Mouse (Mus musculus) 3134 (cell line): ENCODE data around the gene Hjurp.
"Not testable (repeated sequence)": the region's sequence is repeated elsewhere in the genome, so short reads cannot be mapped to it uniquely, and the experiment has no call there.

Experiments
- DNase-seq: peaks from one replicate; pipeline ENCODE4 v3.0.0-alpha.2; 2011; ENCODE audit warnings: low spot score; ENCODE audit not compliant: insufficient read length; ENCODE audit errors: extremely low read depth

Gene Hjurp

DNA sequence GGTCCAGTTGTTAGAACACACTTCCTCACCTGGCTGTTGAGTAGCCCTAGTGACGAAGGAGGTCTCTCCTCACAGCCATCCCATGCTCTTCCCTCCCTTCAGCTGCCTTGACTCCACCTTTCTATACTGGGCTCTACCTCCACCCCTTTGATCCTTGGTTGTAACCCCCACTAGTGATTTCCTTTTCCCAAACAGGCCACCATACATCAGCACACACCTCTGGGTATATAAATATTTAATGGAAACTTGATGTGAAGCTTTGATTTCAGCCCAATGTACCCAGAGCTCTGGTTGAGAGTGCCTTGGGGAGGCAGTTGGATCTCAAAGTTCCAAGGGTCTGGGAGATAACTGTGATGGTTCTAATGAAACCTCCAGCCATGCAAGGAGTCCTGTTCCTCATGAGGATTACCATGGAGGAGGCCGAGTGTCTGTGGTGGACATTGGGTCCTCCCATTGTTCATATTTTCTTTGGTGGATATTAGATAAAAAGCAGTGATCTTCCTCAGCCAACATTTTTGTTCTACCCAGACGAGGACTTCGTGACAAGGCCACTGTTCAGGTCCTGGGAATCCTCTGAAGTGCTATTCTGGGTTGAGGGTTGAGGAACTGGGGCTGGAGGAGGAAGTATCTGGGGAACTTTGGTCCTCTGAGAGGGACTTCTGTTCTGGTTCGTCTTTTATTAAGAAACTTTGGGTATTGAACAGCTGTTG, 50.6 kb downstream of the Hjurp start, which contains the start of gene Mroh2a:
Gene Mroh2a, plus strand, starts transcription at position 317 of the 710 bp plus-strand sequence.
- DNase-seq: no peak

DNA sequence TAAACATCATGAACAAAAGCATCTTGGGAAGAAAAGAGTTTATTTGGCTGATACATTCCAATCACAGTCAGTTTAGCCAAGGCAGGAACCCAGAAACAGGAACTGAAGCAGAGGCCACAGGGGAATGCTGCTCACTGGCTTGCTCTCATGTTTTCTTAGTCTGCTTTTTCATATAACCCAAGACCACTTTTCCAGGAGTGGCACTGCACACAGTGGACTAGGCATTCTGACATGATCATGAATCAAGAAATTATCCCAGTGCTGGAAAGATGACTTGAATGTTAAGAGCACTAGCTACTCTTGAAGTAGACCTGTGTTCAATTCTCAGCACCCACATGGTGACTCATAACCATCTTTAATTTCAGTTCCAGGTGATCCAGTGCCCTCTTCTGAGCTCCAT, 51.7 kb downstream of the Hjurp start:
- DNase-seq: no peak

DNA sequence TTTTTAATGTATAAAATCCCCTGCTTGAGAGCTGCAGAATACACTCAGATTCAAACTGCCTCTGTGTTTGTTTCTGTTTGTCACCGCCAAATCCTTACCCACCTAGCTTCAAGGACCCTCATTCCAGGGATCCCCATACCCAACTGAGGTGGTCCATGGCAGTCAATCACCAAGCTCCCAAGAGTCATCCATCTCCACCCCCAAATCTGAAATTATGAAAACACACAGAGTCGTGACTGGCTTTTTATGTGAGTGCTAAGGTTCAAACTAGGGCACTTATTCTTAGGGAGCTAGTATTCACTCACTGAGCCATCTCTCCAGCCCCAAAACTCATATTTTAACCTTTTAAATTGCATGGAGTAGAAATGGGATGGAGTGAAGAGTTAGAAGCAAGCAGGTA, 52.1 kb downstream of the Hjurp start:
- DNase-seq: not testable (repeated sequence)

DNA sequence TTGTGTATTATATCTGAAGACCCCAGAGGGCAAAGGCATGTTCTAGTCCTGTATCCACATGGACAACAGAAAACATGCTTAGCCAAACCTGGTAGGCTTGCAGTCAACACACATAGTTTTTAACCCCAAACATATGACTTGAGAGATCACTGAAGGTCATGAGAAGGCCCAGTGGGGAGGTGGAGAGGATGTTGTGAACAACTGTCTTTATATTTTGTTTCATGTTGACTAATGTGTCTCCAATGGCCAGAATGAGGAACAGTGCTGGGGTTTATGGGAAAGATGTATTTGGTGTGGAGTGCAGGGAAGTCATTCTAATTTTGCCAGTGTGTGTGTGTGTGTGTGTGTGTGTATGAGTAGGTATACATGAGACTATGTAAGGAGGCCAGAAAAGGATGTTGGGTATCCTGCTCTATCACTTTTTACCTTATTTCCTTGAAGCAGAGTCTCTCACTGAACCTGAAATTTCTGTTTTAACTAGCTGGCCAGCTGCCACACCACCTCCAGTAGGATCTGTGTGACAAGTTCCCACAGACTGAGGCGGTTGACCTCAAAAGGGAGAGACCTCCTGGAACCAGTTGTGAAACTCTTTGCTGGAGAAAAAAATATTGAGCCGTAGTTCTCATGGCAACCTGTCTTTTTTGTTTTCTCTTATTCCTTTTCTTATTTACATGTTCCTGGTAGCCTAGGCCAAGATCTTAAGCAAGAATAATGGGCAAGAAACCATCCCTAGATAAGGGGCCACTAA, 53.2 kb downstream of the Hjurp start:
- DNase-seq: no peak

DNA sequence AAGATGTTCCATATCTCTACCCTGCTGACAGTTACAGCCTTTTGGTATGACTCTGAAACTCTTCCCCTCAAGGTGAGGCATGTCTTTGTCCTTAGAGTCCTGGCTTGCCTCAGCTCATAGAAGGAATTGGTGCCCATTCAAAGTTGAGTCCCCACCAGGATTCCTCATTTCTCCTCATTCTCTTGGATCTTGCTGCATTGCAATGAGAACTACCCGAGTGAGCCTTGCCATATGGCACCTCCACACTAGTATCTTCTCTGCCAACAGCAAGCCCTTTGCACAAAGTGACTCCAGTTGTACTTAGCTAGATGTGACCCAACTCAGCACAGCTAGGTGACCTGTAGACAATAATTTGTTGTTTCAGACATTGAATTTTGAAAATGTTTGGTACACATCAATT, 53.8 kb downstream of the Hjurp start:
- DNase-seq: no peak

DNA sequence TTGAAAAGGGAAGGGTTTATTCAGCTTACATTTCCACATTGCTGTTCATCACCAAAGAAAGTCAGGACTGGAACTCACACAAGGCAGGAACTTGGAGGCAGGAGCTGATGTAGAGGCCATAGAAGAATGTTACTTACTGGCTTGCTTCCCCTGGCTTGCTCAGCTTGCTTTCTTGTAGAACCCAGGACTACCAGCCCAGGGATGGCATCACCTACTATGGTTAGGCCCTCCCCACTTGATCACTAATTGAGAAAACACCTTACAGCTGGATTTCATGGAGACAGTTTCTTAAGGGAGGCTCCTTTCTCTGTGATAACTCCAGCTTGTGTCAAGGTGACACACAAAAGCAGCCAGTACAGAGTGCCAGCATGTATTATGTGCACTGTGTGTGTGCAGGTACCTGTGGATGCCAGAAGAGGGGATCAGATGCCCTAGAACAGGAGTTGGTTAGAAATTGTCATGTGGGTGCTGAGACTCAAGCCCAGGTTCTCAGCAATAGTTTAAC, 54.4 kb downstream of the Hjurp start:
- not testable (repeated sequence) for DNase-seq

DNA sequence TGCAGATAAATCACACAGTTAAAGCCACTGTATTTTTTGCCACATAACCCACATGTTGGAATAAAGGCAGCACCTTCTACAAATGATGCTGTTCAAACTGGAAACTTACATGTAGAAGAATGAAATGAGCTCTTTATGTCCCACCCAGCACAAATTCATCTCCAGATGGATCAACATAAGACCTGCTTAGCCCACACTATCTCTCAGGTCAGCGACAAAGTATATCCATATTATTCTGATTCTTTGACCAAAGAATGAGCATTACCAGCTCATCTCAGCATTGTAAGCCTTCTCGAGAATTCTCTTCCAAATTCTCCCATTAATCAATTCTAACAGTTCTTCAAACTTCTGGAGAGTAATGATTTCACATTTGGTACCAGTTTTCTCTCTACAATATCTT, 55.2 kb downstream of the Hjurp start:
- no peak for DNase-seq

DNA sequence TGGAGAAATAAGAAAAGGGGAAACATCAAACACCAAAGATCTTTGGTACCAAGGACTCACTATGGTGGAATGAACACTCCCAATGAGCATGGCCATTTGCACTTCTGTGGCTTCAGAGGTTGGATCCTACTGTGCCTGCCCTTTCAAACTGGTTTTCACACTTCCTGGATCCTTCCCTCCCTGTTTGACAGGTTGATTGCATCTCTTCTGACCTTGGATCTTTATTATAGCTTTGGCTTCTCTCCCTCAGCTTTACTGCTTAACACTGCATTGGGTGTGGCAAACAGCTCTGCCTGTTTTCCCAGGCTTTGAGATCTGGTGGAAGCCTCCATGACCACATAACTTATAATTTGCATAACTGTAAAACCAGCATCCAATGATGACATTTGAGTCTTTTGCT, 57.1 kb downstream of the Hjurp start:
- DNase-seq: peak; percentile 10

DNA sequence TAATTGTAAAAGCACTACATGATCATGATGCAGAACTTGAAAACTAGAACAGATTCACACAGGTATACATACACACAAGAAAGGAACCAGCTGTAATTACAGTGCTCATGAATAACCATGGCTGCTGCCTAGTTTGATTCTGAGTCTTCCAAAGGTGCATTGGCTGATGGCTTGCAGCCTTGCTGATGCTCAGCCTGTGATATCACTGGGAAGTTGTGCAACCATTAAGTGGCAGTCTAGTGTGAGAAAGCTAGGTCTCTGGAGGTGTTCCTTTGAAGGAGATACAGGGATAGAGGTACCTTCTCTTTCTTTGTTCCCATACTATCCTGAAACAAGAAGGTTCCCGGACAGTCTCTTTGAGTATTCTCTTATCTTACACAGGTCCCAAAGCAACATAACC, 58.4 kb downstream of the Hjurp start:
- DNase-seq: peak; percentile 12

DNA sequence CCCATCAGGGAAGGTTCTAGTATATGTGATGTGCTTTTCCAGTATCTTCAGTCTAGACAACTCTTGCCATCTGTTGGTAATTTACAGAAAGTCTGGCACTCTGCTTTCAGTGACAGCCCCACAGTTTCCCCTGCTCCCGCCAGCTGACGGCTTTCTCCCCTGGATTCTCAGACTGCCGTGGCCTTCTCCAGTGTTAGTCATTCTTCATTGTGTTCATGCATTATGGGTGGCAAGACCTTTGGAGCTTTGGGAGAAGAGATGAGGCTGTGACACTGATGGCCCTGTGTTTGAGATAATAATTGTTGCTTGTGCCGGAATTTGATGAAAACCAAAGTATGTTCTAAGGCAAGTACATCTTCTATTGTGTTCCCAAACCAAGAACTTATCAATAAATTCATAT, 58.8 kb downstream of the Hjurp start:
- DNase-seq: peak; percentile 4

DNA sequence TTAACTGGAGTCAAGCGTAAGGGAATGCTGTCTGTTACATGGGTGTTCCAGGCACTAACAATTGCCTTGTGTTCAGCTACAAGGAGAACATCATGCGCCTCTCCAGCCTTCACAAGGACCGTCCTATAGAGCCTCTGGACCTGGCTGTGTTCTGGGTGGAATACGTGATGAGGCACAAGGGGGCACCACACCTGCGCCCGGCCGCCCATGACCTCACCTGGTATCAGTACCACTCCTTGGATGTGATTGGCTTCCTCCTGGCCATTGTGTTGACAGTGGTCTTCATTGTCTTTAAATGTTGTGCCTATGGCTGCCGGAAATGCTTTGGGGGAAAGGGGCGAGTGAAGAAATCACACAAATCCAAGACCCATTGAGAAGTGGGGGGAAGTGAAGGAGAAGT, 59.4 kb downstream of the Hjurp start:
- DNase-seq: peak; percentile 14

DNA sequence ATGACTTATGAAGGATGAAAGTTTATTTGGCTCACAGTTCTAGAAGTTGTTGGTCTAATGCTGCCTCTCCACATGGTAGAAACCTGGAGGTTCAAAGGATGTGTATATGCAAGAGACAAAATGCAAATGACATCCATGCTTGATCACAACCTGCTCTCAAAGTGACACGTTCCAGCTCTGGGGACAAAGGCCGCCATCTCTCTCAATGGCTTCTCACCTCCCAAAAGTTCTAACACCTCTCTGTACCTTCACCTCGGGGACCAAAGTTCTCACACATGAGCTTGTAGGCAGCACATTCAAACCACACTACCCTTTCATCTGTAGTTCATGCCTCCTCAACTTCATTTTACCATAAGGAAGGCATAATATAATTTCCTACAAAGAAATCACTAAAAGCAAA, 59.9 kb downstream of the Hjurp start:
- DNase-seq: peak; percentile 3

DNA sequence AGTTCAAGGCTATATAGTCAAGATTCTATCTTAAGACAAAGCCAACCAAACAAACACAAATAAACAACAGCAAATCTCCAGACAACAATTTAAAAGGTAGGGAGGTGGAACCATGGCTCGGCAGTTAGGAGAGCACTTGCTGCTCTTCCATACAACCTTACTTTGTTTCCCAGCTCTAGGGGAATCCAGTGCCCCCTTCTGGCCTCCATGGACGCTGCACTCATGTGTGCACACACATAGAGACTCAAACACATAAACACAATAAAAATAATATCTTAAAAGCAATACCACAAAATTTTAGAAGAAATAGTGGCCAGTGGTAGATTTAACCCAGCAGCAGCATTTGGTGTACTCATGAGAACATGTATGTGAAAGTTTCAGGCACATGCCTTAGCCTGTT, 60.3 kb downstream of the Hjurp start:
- no peak for DNase-seq

DNA sequence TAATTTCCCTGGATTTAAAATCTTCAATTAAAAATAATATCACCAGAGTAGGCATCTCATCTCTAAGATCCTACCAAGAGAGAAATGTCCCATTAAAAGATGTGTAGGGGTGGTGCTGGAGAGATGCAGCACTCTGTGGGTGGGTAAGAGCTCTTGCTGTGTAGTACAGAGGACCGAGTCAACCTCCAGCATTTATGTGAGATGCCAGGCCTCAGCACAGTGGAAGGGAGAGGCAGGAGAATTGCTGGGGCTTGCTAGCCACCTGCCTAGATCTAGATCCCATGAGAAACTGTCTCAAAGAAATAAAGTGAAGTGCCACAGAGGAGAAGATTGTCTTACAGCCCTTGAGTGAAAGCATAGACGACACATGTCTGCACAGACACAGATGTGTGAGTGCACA, 60.9 kb downstream of the Hjurp start:
- DNase-seq: no peak

DNA sequence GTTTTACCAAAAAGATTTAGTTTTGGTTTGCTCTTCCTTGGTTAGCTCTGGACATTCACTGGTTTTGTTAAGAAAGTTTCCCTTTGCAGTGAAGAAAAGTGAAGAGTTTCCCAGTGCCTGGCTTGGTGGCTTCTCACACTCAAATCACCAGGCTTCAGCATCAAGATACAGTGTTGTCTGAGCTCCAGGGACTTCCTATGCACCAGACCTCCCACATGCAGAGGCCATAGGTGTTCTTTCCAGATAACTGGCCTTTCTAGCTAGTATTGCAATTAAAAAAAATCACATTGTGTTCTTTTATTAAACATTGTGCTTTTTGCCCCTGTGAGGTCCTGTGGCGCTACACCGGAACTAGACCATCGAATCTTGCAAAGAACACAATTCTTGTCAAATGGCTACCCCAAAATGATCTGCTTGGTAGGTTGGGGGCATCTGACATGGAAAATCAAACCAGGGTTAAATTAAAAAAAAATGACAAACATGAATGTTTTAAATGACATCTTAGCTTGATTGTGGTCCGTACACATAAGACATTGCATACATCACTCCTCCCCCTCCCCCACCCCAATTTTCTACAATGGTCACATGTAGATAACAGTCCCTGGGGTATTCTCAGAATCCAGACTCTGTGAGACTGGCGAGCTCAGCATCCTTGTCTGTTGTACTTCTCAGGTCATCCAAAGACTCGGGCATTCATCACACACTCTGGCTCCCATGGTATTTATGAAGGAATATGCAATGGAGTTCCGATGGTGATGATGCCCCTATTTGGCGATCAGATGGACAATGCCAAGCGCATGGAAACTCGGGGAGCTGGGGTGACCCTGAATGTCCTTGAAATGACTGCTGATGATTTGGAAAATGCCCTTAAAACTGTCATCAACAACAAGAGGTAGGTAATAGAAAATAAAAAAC, 61.7 kb downstream of the Hjurp start:
- peak; percentile 4 for DNase-seq

DNA sequence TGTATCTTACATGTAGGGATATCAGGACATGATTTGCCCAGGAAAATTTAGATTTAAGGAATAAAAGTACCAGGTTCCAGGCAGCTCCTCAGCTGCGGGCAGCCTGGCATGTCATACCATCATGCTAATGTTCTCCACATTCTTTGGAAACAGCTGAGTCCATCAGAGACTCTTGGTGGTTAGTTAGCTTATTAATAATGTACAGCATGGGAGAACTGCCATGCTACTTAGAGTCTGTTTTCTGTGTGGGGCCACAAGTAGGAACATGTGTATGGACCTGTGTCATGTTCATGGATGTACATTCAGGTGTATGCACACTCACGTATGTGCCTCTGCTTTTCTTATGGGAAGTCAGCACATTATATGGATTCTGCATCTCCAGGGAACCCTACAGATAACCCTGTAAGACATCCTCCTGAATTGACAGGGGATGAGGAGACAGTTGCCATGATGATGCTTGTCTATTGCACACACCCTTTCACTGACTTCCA, 62.9 kb downstream of the Hjurp start:
- peak; percentile 4 for DNase-seq

DNA sequence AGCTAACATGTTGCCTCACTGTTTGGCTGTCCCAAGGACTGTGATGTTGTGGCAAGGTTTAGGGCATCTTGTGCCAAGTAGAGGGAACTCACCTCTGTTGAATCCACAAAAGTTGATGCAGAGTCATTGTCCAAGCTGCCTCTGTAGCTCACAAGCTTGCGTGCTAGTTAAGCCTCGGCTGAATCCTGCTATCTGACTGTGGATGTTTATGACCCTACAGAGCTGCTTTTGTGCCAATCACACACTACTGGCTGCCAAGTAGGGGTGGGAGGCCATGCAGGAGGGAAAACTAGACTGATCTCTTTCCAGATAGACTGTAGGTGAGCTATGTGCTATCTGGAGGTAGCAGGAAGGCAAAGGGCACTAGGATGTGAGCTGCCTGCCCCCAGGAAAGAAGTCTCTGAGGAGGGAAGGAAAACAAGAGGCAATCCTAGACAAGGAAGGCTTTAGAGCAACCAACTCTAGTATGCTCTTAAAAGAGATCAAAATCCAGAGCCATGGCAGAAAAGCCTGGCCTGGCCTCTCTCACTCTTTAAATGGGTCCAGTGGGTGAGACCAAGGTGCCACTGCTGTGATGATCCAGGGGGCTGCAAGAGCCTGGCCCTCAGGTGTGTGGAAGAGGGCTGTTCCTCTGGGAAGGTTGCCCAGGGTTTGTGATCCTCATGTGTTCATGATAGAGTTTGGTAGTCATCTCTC, 63.5 kb downstream of the Hjurp start:
- DNase-seq: peak; percentile 5

DNA sequence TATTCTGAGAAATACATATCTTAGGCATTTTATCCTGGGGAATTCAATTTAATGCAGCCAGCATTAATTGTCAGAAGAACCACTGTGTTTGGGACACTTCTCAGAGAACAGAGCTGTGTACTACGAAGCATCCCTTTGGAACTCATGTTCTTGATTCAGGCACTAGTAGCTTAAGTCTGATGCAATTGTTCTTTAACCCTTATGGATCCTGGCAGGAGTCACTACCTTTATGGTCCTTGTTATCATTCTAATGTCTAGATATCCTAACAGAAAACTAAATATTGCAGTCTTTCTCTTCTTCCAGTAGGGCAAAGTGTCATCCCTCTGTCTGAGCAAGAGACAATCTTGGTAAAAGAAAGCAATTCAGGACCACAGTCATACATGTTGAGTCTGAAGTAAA, 64.4 kb downstream of the Hjurp start:
- DNase-seq: peak; percentile 7
